Mouse (Mus musculus): Measurements from ENCODE around the gene Dmrta1.

GRCm38 (mm10) chr4:89651312-89651686 lies 27.9 kb upstream of the Dmrta1 start:
- TF ChIP-seq CTCF (IDR thresholded peaks at IDR 0.05; ENCODE audit: low read depth, low read length) (no peak), POLR2A (IDR thresholded peaks at IDR 0.05; ENCODE audit: extremely low read depth, insufficient read depth, low read length) (no peak)

Measured in liver, adult 2 months (tissue).